Mouse (Mus musculus): ENCODE measurements around the gene Plcg2. TPM values are rescaled to one million over a fixed set of nuclear protein-coding genes. Genes with fewer than 3 reads are reported as not detected.

Gene Plcg2
- polyA plus RNA-seq, 1 experiment from 2014 or later, result 3.5 TPM

GRCm38 (mm10) chr8:117547945-117548344 is 49.9 kb downstream of the Plcg2 start:
- Histone ChIP-seq H3K4me3 (ENCODE audit: low read depth, low read length) (no peak overlapping the region), H3K9ac (replicated peaks; ENCODE audit: low read depth) (no peak overlapping the region), H3K36me3 (ENCODE audit: insufficient read depth, low read length) (no peaks in the 10 kb centered on the region), H3K27ac (ENCODE audit: low read length) (no peak overlapping the region), H3K9me3 (ENCODE audit: low read length) (no peaks in the 10 kb centered on the region), H3K4me2 (replicated peaks; ENCODE audit: low read depth, low read length) (no peak overlapping the region), H3K4me1 (ENCODE audit: insufficient read depth, low read depth, low read length) (no peaks in the 10 kb centered on the region), H3K27me3 (replicated peaks; ENCODE audit: insufficient read depth, low read length) (no peaks in the 10 kb centered on the region)
- TF ChIP-seq CTCF (IDR thresholded peaks at IDR 0.05) (peak; percentile 28; the same call in 1 of the 2 replicates), EP300 (IDR thresholded peaks at IDR 0.05) (no peak)
- ATAC-seq (no peak), DNase-seq (ENCODE audit: low spot score) (no peak)
- 77% methylated on average over 5 of the region's 5 CpGs for WGBS

DNA sequence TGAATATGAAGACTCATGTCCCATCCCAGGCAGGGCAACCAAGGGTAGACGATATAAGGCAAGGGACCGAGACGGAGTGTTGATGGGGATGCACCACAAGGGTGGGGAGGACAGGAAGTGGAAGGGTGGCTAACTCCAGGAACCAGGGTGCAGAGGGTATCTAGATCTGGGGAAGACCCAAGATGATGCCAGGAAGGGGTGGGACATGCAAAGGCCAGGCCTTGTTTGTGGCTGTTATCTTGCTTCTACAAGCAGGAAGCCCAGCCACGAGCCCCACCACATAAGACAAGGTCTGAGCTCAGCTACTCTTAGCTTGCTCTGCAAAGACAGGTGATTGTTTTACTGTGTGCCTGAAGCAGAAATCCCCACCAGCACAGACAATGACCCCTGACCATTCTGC is 50.4 kb downstream of the Plcg2 start:
- no peaks in the 10 kb centered on the region for H3K4me1 ChIP-seq (ENCODE audit: insufficient read depth, low read depth, low read length)
- no peaks in the 10 kb centered on the region for H3K27me3 ChIP-seq (replicated peaks; ENCODE audit: insufficient read depth, low read length)
- H3K9ac ChIP-seq (replicated peaks; ENCODE audit: low read depth), result no peak overlapping the region
- DNase-seq (ENCODE audit: low spot score) (no peak), ATAC-seq (peak; percentile 48)
- no peaks in the 10 kb centered on the region for H3K36me3 ChIP-seq (ENCODE audit: insufficient read depth, low read length)
- H3K4me2 ChIP-seq (replicated peaks; ENCODE audit: low read depth, low read length), result no peak overlapping the region
- 68% methylated on average over 4 of the region's 4 CpGs for WGBS
- TF ChIP-seq EP300 (IDR thresholded peaks at IDR 0.05) (no peak), CTCF (IDR thresholded peaks at IDR 0.05) (no peak)
- no peak overlapping the region for H3K4me3 ChIP-seq (ENCODE audit: low read depth, low read length)
- no peak overlapping the region for H3K27ac ChIP-seq (ENCODE audit: low read length)
- no peaks in the 10 kb centered on the region for H3K9me3 ChIP-seq (ENCODE audit: low read length)

DNA sequence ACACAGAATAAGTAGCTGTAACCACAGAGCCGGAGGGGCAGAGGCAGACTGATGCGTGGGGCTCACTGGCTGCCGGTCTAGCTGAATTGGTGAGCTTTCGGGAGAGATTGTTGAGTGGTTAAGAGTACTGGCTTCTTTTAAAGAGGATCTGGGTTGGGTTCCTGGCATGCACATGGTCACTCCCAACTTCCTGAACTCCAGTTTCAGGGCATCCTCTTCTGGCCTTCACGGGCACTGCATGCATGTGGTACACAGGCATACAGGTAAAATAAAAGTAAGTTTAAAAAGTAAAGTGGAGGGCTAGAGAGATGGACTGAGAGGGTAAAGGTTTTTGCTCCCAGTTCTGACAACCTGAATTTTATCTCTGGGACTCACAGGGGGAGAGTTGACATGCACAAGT is 52.4 kb downstream of the Plcg2 start:
- Histone ChIP-seq H3K36me3 (ENCODE audit: insufficient read depth, low read length) (no peaks in the 10 kb centered on the region), H3K4me3 (ENCODE audit: low read depth, low read length) (no peak overlapping the region), H3K9ac (replicated peaks; ENCODE audit: low read depth) (no peak overlapping the region), H3K4me2 (replicated peaks; ENCODE audit: low read depth, low read length) (no peak overlapping the region), H3K27ac (ENCODE audit: low read length) (no peak overlapping the region), H3K27me3 (replicated peaks; ENCODE audit: insufficient read depth, low read length) (no peaks in the 10 kb centered on the region), H3K9me3 (ENCODE audit: low read length) (no peaks in the 10 kb centered on the region), H3K4me1 (ENCODE audit: insufficient read depth, low read depth, low read length) (no peaks in the 10 kb centered on the region)
- DNase-seq (ENCODE audit: low spot score) (no peak), ATAC-seq (no peak)
- TF ChIP-seq EP300 (IDR thresholded peaks at IDR 0.05) (no peak), CTCF (IDR thresholded peaks at IDR 0.05) (peak; percentile 37)
- 75% methylated on average over 5 of the region's 5 CpGs for WGBS

GRCm38 (mm10) chr8:117561014-117561413 is 62.9 kb downstream of the Plcg2 start:
- 70% methylated on average over 4 of the region's 4 CpGs for WGBS
- ATAC-seq (no peak), DNase-seq (ENCODE audit: low spot score) (no peak)
- H3K9me3 ChIP-seq (ENCODE audit: low read length), result no peaks in the 10 kb centered on the region
- no peak overlapping the region for H3K4me3 ChIP-seq (ENCODE audit: low read depth, low read length)
- H3K4me1 ChIP-seq (ENCODE audit: insufficient read depth, low read depth, low read length), result no peaks in the 10 kb centered on the region
- H3K27me3 ChIP-seq (replicated peaks; ENCODE audit: insufficient read depth, low read length), result no peaks in the 10 kb centered on the region
- no peak overlapping the region for H3K9ac ChIP-seq (replicated peaks; ENCODE audit: low read depth)
- H3K27ac ChIP-seq (ENCODE audit: low read length), result no peak overlapping the region
- no peak overlapping the region for H3K4me2 ChIP-seq (replicated peaks; ENCODE audit: low read depth, low read length)
- no peaks in the 10 kb centered on the region for H3K36me3 ChIP-seq (ENCODE audit: insufficient read depth, low read length)
- TF ChIP-seq EP300 (IDR thresholded peaks at IDR 0.05), result no peak
- TF ChIP-seq CTCF (IDR thresholded peaks at IDR 0.05), result no peak

- DNase-seq (ENCODE audit: low spot score) (peak; percentile 71), ATAC-seq (peak; percentile 80)
- Histone ChIP-seq H3K9me3 (ENCODE audit: low read length) (no peaks in the 10 kb centered on the region), H3K27me3 (replicated peaks; ENCODE audit: insufficient read depth, low read length) (no peaks in the 10 kb centered on the region), H3K9ac (replicated peaks; ENCODE audit: low read depth) (no peak overlapping the region), H3K4me3 (ENCODE audit: low read depth, low read length) (peak overlapping the region; percentile 10; the same call in 1 of the 2 replicates), H3K4me1 (ENCODE audit: insufficient read depth, low read depth, low read length) (no peaks in the 10 kb centered on the region), H3K27ac (ENCODE audit: low read length) (no peak overlapping the region), H3K36me3 (ENCODE audit: insufficient read depth, low read length) (no peaks in the 10 kb centered on the region), H3K4me2 (replicated peaks; ENCODE audit: low read depth, low read length) (peak overlapping the region; percentile 43)
- TF ChIP-seq EP300 (IDR thresholded peaks at IDR 0.05), result no peak
- TF ChIP-seq CTCF (IDR thresholded peaks at IDR 0.05), result no peak
- 16% methylated on average over 16 of the region's 17 CpGs for WGBS
Observed at GRCm38 (mm10) chr8:117561735-117562361, 63.8 kb downstream of the Plcg2 start.

DNA sequence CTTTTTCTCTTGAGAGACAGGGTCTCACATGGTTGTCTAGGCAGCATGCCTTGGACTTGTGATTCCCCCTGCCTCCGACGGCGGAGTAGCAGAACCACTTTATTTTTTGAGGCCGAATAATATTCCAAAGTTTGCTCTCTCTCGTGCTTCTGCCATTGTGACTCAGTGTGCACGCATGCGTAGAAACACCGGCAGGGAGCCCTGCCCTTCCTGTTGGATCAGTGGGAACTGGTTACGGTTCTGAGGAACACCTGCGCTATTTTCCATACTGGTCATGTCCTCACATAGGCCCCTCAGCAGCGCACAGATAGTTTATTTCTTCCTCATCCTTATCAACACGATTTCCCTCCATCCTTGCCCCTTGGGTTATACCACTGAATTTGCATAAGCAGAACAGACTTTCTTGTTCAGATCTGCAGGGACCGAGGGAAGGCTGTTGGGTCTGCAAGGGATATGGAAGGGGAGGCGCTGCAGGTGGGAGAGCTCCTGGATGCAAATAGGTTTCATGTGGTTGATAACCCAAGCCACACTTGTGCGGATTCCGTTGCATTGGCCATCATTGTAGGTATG is 64.4 kb downstream of the Plcg2 start:
- Histone ChIP-seq H3K4me2 (replicated peaks; ENCODE audit: low read depth, low read length) (peak overlapping the region; percentile 43), H3K27me3 (replicated peaks; ENCODE audit: insufficient read depth, low read length) (no peaks in the 10 kb centered on the region), H3K9me3 (ENCODE audit: low read length) (no peaks in the 10 kb centered on the region), H3K27ac (ENCODE audit: low read length) (no peak overlapping the region), H3K4me1 (ENCODE audit: insufficient read depth, low read depth, low read length) (no peaks in the 10 kb centered on the region), H3K4me3 (ENCODE audit: low read depth, low read length) (peak overlapping the region; percentile 10; the same call in 1 of the 2 replicates), H3K36me3 (ENCODE audit: insufficient read depth, low read length) (no peaks in the 10 kb centered on the region), H3K9ac (replicated peaks; ENCODE audit: low read depth) (no peak overlapping the region)
- ATAC-seq, result peak; percentile 42
- peak; percentile 18 for DNase-seq (ENCODE audit: low spot score)
- 28% methylated on average over 16 of the region's 16 CpGs for WGBS
- TF ChIP-seq CTCF (IDR thresholded peaks at IDR 0.05) (no peak), EP300 (IDR thresholded peaks at IDR 0.05) (no peak)

Data from lung, postnatal 0 days (tissue).